Mouse (Mus musculus): Measurements from ENCODE around the gene Prr22. TPM values are rescaled to one million over a fixed set of nuclear protein-coding genes. Genes with fewer than 3 reads are reported as not detected.

The Prr22 gene
- polyA plus RNA-seq, 1 experiment from 2014 or later: 1.0 TPM

DNA sequence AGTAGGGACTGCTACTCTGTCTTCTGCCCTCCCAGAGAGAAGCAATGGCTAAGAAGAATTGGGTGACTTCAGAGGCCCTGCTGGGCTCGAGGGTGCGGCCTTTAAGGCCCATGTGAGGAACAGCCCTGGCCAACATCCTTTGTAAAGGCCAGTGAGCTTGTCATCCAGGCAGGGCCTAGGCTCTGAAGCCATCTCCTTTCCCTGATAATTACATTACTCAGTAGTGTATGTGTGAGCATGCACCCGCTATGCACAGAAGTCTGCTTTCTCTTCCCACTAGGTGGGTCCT lies 45.0 kb downstream of the Prr22 start:
- peaks cover 18% of the 10 kb centered on the region for H3K4me1 ChIP-seq (ENCODE audit: control insufficient read depth, insufficient read depth, low read length)
- no peak overlapping the region for H3K4me3 ChIP-seq (replicated peaks; ENCODE audit: low read length)
- H3K27me3 ChIP-seq (ENCODE audit: control insufficient read depth, insufficient read depth, low read length): no peaks in the 10 kb centered on the region
- H3K36me3 ChIP-seq (ENCODE audit: control insufficient read depth, insufficient read depth, low read length): no peaks in the 10 kb centered on the region
- 0 out of 2 replicates have a peak overlapping the region, but pooled peaks have one; percentile 8 for H3K9ac ChIP-seq (ENCODE audit: low read length)
- H3K27ac ChIP-seq (ENCODE audit: low read length): peak overlapping the region; percentile 65
- no peak for ATAC-seq (ENCODE audit: insufficient read depth, low FRiP score)
- no peaks in the 10 kb centered on the region for H3K9me3 ChIP-seq (replicated peaks; ENCODE audit: control insufficient read depth, low read length)
- H3K4me2 ChIP-seq (ENCODE audit: low read depth, low read length): no peak overlapping the region
- WGBS: 55% methylated on average over 3 of the region's 3 CpGs

DNA sequence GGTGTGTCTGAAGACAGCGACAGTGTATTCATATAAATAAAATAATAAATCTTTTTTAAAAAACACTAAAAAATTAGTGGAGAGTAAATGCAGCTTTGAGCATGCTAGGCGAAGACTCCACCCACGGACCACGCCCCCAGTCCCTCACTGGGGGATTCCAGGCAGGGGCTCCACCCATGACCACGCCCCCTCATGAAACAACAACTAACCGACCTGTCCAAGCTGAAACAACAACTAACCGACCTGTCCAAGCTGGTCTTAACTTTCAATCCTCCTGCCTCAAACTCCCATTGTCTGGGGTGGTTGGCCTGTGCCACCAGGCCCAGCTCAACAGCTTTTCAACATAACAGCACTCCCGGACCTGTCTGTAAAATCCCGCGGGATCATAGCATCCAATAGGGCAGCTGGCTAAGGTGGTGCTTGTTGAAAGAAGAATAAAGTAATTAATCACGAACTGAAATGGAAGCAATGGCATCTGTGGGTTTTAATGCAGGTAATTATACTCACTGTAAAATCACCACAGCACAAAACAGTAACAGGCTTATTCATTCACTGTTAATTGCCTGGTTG lies 48.1 kb downstream of the Prr22 start:
- WGBS: 33% methylated on average over 11 of the region's 11 CpGs
- Histone ChIP-seq H3K27me3 (ENCODE audit: control insufficient read depth, insufficient read depth, low read length) (no peaks in the 10 kb centered on the region), H3K4me3 (replicated peaks; ENCODE audit: low read length) (no peak overlapping the region), H3K9ac (ENCODE audit: low read length) (no peak overlapping the region), H3K36me3 (ENCODE audit: control insufficient read depth, insufficient read depth, low read length) (no peaks in the 10 kb centered on the region), H3K9me3 (replicated peaks; ENCODE audit: control insufficient read depth, low read length) (no peaks in the 10 kb centered on the region), H3K4me1 (ENCODE audit: control insufficient read depth, insufficient read depth, low read length) (peaks cover 6% of the 10 kb centered on the region), H3K4me2 (ENCODE audit: low read depth, low read length) (peak overlapping the region; percentile 19; the same call in 1 of the 2 replicates), H3K27ac (ENCODE audit: low read length) (peak overlapping the region; percentile 51)
- ATAC-seq (ENCODE audit: insufficient read depth, low FRiP score): no peak

DNA sequence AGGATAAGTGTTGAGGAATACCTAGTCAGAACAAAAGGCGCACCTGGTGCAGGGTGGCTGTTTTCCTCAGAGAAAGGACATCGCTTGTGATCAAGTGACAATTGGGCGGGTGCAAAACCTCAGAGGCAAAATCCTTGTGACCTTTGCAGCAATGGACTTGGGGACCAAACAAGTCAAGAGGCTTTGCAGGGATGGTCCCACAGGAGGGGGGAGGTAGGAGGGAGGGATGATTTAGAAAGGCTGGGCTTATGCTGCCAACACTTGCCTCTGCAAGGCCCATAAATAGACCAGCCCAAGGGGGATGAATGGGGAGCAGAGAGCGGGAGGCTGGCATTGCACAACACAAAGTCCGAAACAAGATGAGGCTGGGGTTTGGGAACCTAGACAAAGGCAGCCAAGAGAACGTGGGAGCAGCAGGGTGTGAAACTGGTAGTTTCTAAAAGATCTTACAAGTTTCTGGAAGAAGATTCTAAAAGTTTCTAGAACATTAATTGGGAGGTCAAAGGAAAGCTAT lies 49.0 kb downstream of the Prr22 start:
- Histone ChIP-seq H3K27me3 (ENCODE audit: control insufficient read depth, insufficient read depth, low read length) (no peaks in the 10 kb centered on the region), H3K4me1 (ENCODE audit: control insufficient read depth, insufficient read depth, low read length) (peaks cover 3% of the 10 kb centered on the region; the same call in 1 of the 2 replicates), H3K9me3 (replicated peaks; ENCODE audit: control insufficient read depth, low read length) (no peaks in the 10 kb centered on the region), H3K27ac (ENCODE audit: low read length) (peak overlapping the region; percentile 93), H3K36me3 (ENCODE audit: control insufficient read depth, insufficient read depth, low read length) (no peaks in the 10 kb centered on the region), H3K9ac (ENCODE audit: low read length) (no peak overlapping the region), H3K4me3 (replicated peaks; ENCODE audit: low read length) (no peak overlapping the region), H3K4me2 (ENCODE audit: low read depth, low read length) (no peak overlapping the region)
- 68% methylated on average over 6 of the region's 6 CpGs for WGBS
- no peak for ATAC-seq (ENCODE audit: insufficient read depth, low FRiP score)

- Histone ChIP-seq H3K9me3 (replicated peaks; ENCODE audit: control insufficient read depth, low read length) (no peaks in the 10 kb centered on the region), H3K27me3 (ENCODE audit: control insufficient read depth, insufficient read depth, low read length) (no peaks in the 10 kb centered on the region), H3K9ac (ENCODE audit: low read length) (peak overlapping the region; percentile 49; the same call in 1 of the 2 replicates), H3K4me1 (ENCODE audit: control insufficient read depth, insufficient read depth, low read length) (0 out of 2 replicates have a peak, but pooled peaks cover 3% of the 10 kb centered on the region), H3K4me3 (replicated peaks; ENCODE audit: low read length) (no peak overlapping the region), H3K27ac (ENCODE audit: low read length) (peak overlapping the region; percentile 93), H3K4me2 (ENCODE audit: low read depth, low read length) (peak overlapping the region; percentile 35; the same call in 1 of the 2 replicates), H3K36me3 (ENCODE audit: control insufficient read depth, insufficient read depth, low read length) (no peaks in the 10 kb centered on the region)
- 54% methylated on average over 8 of the region's 8 CpGs for WGBS
- ATAC-seq (ENCODE audit: insufficient read depth, low FRiP score): peak; percentile 87
Observed at GRCm38 (mm10) chr17:56819694-56820111, 49.7 kb downstream of the Prr22 start.

Other genes with a start within 250 kb of the Prr22 start
- gene Gm20219, start 215.9 kb upstream of the Prr22 start, polyA plus RNA-seq (2015; fragmentation: Nextera tagmentation; extraction: Ambion mirVana): 17.5 and 21.3 TPM in 2 replicates
- 55.0 and 59.9 TPM in 2 replicates for gene Safb2, start 185.7 kb upstream of the Prr22 start, polyA plus RNA-seq (2015; fragmentation: Nextera tagmentation; extraction: Ambion mirVana)
- 78.9 and 88.5 TPM in 2 replicates for gene Safb, start 185.4 kb upstream of the Prr22 start, polyA plus RNA-seq (2015; fragmentation: Nextera tagmentation; extraction: Ambion mirVana)
- 240 and 266 TPM in 2 replicates for gene 2410015M20Rik, start 160.5 kb upstream of the Prr22 start, polyA plus RNA-seq (2015; fragmentation: Nextera tagmentation; extraction: Ambion mirVana)
- 1,502 and 1,716 TPM in 2 replicates for gene Rpl36, start 156.8 kb upstream of the Prr22 start, polyA plus RNA-seq (2015; fragmentation: Nextera tagmentation; extraction: Ambion mirVana)
- gene Lonp1, start 143.4 kb upstream of the Prr22 start, polyA plus RNA-seq (2015; fragmentation: Nextera tagmentation; extraction: Ambion mirVana): 40.7 and 42.9 TPM in 2 replicates
- gene Catsperd, start 142.1 kb upstream of the Prr22 start, polyA plus RNA-seq (2015; fragmentation: Nextera tagmentation; extraction: Ambion mirVana): 0.17 and 0.65 TPM in 2 replicates
- 75.6 and 79.7 TPM in 2 replicates for gene Ranbp3, start 97.0 kb upstream of the Prr22 start, polyA plus RNA-seq (2015; fragmentation: Nextera tagmentation; extraction: Ambion mirVana)
- 426 and 434 TPM in 2 replicates for gene Ndufa11, start 52.5 kb upstream of the Prr22 start, polyA plus RNA-seq (2015; fragmentation: Nextera tagmentation; extraction: Ambion mirVana)
- 19.6 and 20.2 TPM in 2 replicates for gene Vmac, start 52.2 kb upstream of the Prr22 start, polyA plus RNA-seq (2015; fragmentation: Nextera tagmentation; extraction: Ambion mirVana)
- 4.5 and 6.2 TPM in 2 replicates for gene Nrtn, start 12.7 kb upstream of the Prr22 start, polyA plus RNA-seq (2015; fragmentation: Nextera tagmentation; extraction: Ambion mirVana)
- 40.5 and 41.9 TPM in 2 replicates for gene Dus3l, start 5.5 kb upstream of the Prr22 start, polyA plus RNA-seq (2015; fragmentation: Nextera tagmentation; extraction: Ambion mirVana)
- gene Rfx2, start 60.8 kb downstream of the Prr22 start, polyA plus RNA-seq (2015; fragmentation: Nextera tagmentation; extraction: Ambion mirVana): 5.5 and 6.5 TPM in 2 replicates
- gene Acsbg2, start 104.2 kb downstream of the Prr22 start, polyA plus RNA-seq (2015; fragmentation: Nextera tagmentation; extraction: Ambion mirVana): not detected in 2 replicates
- 0.45 and 0.60 TPM in 2 replicates for gene 1700061G19Rik, start 105.2 kb downstream of the Prr22 start, polyA plus RNA-seq (2015; fragmentation: Nextera tagmentation; extraction: Ambion mirVana)
- gene Mllt1, start 165.2 kb downstream of the Prr22 start, polyA plus RNA-seq (2015; fragmentation: Nextera tagmentation; extraction: Ambion mirVana): 22.4 and 25.5 TPM in 2 replicates
- gene Acer1, start 211.9 kb downstream of the Prr22 start, polyA plus RNA-seq (2015; fragmentation: Nextera tagmentation; extraction: Ambion mirVana): 0.46 and 1.0 TPM in 2 replicates
- gene Clpp, start 220.1 kb downstream of the Prr22 start, polyA plus RNA-seq (2015; fragmentation: Nextera tagmentation; extraction: Ambion mirVana): 129 and 130 TPM in 2 replicates
- 31.1 and 35.7 TPM in 2 replicates for gene Alkbh7, start 227.1 kb downstream of the Prr22 start, polyA plus RNA-seq (2015; fragmentation: Nextera tagmentation; extraction: Ambion mirVana)
- gene Pspn, start 229.8 kb downstream of the Prr22 start, polyA plus RNA-seq (2015; fragmentation: Nextera tagmentation; extraction: Ambion mirVana): 0.56 TPM in 1 of 2 replicates, not detected in the other
- gene Gtf2f1, start 241.0 kb downstream of the Prr22 start, polyA plus RNA-seq (2015; fragmentation: Nextera tagmentation; extraction: Ambion mirVana): 58.0 and 63.2 TPM in 2 replicates
- 0.67 and 0.90 TPM in 2 replicates for gene Gm17949, start 241.2 kb downstream of the Prr22 start, polyA plus RNA-seq (2015; fragmentation: Nextera tagmentation; extraction: Ambion mirVana)